Mouse (Mus musculus) adrenal gland, adult 18-20 months (tissue): ENCODE measurements around the gene Arhgef1. TPM values are rescaled to one million over a fixed set of nuclear protein-coding genes. Genes with fewer than 3 reads are reported as not detected.

ENCODE experiments used
- DNase-seq, 2 experiments: peaks; one replicate each; pipeline ENCODE4 v3.0.0; 2021 to 2022; ENCODE audit warnings: low spot score in 2 of 2
- microRNA-seq, 2 experiments: library from miRNA; unstranded; fragments of <30 nt; microRNA quantifications; one replicate each; pipeline ENCODE4 v1.2.0; 2021; ENCODE audit warnings: borderline number of aligned reads in 2 of 2
- total RNA-seq, 2 experiments: library from RNA; stranded (reverse); gene quantifications; 1 replicate in 1 of 2; 2 replicates in 1 of 2; pipeline ENCODE4 v1.2.3; 2021

Gene Arhgef1
- total RNA-seq, 2 experiments from 2014 or later: 83.2 to 85.5 TPM

DNA sequence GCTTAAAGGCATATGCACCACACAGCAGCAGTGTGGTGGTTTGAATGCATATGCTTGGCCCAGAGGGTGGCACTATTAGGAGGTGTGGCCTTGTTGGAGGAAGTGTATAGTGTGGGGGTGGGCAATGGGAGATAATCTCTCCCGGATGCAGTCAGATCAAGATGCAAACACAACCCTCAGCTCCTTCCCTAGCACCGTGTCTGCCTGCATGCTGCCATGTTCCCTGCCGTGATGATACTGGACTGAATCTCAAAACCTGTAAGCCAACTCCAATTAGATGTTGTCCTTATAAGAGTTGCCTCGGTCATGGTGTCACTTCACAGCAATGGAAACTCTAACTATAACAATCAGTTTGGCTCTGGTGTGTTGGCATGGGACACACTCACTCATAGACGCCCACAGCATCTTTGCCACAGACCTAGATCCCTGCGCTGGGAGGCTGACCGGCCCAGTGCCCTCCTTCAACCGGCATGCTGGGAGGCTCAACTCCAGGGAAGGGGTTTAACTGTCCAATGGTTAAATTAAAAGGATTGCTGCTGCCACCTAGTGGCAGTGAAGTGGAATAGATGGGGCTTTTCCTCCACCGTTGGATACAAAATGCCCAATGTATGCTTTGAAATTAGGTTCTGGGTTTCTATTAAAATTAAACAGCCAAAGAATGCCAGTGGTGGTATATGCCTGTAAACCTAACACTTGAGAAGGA is 72.3 kb downstream of the Arhgef1 start:
- peak in 1 of 2 experiments; percentile 39 for DNase-seq

Small RNAs within 50 kb of the gene (microRNA-seq; reads per million reads assigned to microRNA genes)
- gene Mir7046: 1.9 to 3.1 reads per million in 2 experiments

Other genes starting within 250 kb of the Arhgef1 start
- not detected for gene Tex101, start 226.2 kb upstream of the Arhgef1 start, total RNA-seq
- gene BC049730, start 193.7 kb upstream of the Arhgef1 start, total RNA-seq: not detected
- gene Gm4763, start 176.0 kb upstream of the Arhgef1 start, total RNA-seq: not detected
- gene Cd177, start 142.6 kb upstream of the Arhgef1 start, total RNA-seq: under 1 TPM in 1 of 2 experiments, not detected in 1; 0.19 TPM
- gene Ceacam10, start 125.7 kb upstream of the Arhgef1 start, total RNA-seq: not detected
- not detected for gene Gm9844, start 40.7 kb upstream of the Arhgef1 start, total RNA-seq
- gene Lypd4, start 33.0 kb upstream of the Arhgef1 start, total RNA-seq: not detected
- not detected for gene Dmrtc2, start 32.9 kb upstream of the Arhgef1 start, total RNA-seq
- 100 to 1,000 TPM; 871 to 959 TPM for gene Rps19, start 18.5 kb upstream of the Arhgef1 start, total RNA-seq
- 1 to 10 TPM in 1 of 2 experiments, under 1 TPM in 1; 0.74 to 1.0 TPM for gene Cd79a, start 5.5 kb upstream of the Arhgef1 start, total RNA-seq
- gene Gm4881, start 41.6 kb downstream of the Arhgef1 start, total RNA-seq: not detected
- 100 to 1,000 TPM; 343 to 378 TPM for gene Rabac1, start 69.8 kb downstream of the Arhgef1 start, total RNA-seq
- gene Atp1a3, start 103.0 kb downstream of the Arhgef1 start, total RNA-seq: 100 to 1,000 TPM in 1 of 2 experiments, 10 to 100 TPM in 1; 30.2 to 121 TPM
- 10 to 100 TPM; 15.3 to 17.2 TPM for gene Grik5, start 169.4 kb downstream of the Arhgef1 start, total RNA-seq
- gene Zfp574, start 169.7 kb downstream of the Arhgef1 start, total RNA-seq: 10 to 100 TPM; 18.6 to 19.6 TPM